Mouse (Mus musculus): ENCODE data around the gene Tpra1. TPM values are rescaled to one million over a fixed set of nuclear protein-coding genes. Genes with fewer than 3 reads are reported as not detected.

Gene Tpra1
- polyA plus RNA-seq, 1 experiment from 2014 or later = 81.6 TPM

DNA sequence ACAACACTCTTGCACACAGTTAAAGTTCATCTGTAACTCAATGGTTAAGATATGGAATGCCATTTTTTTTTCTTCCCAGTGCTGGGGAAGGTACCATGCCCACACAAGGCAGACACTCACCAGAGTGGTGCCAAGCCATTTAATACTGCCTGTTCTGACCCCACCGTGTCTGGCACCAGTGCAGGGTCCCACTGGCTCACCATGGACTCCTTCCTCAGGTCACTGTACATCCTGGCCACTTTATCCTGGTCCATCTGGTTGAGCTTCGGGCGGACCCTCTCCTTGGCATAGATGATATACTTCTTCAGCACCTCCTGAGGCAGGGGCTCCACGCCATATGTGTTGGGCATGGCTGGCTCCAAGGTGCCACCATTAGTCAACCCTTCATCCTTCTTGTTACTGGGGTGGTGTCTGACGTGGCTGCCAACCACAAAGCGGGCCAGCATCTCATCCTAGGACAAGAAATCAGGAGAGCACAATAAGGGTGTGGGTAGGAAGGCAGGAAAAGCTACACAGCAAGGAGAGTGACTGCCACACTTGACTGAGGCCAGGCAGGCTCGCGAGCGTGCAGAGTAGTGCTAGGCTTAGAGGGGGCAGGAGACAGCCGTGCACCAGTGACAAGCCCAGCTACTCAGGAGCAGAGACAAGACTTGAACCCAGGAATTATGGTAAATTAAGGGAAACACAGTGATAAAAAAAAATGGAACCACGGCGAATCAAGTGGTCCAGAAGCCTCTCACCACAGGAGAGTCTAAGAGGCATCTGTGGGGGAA is 16.2 kb upstream of the Tpra1 start:
- H3K4me2 ChIP-seq (replicated peaks; ENCODE audit: low read depth) = no peak overlapping the region

GRCm38 (mm10) chr6:88886417-88886967 is 15.6 kb upstream of the Tpra1 start:
- H3K27ac ChIP-seq (ENCODE audit: low read depth, low read length) = no peak overlapping the region
- H3K4me1 ChIP-seq (replicated peaks; ENCODE audit: control insufficient read depth, insufficient read depth, low read length) = no peaks in the 10 kb centered on the region
- no peak for ATAC-seq
- no peaks in the 10 kb centered on the region for H3K9me3 ChIP-seq (ENCODE audit: control insufficient read depth)
- H3K4me2 ChIP-seq (replicated peaks; ENCODE audit: low read depth) = no peak overlapping the region
- 79% methylated on average over 2 of the region's 2 CpGs for WGBS
- no peaks in the 10 kb centered on the region for H3K27me3 ChIP-seq (replicated peaks; ENCODE audit: control insufficient read depth, insufficient read depth, low read length)
- no peak overlapping the region for H3K4me3 ChIP-seq (ENCODE audit: low read depth, low read length)
- no peak overlapping the region for H3K9ac ChIP-seq (ENCODE audit: low read depth, low read length)
- no peak for TF ChIP-seq CTCF (IDR thresholded peaks at IDR 0.05; ENCODE audit: low read depth)
- H3K36me3 ChIP-seq (ENCODE audit: control insufficient read depth, insufficient read depth) = peaks cover 80% of the 10 kb centered on the region

More for the DNA sequence above, 16.2 kb upstream of the Tpra1 start:
- no peak for ATAC-seq
- 93% methylated on average over 12 of the region's 12 CpGs for WGBS
- no peak for TF ChIP-seq CTCF (IDR thresholded peaks at IDR 0.05; ENCODE audit: low read depth)
- H3K27ac ChIP-seq (ENCODE audit: low read depth, low read length) = no peak overlapping the region
- H3K9ac ChIP-seq (ENCODE audit: low read depth, low read length) = no peak overlapping the region
- H3K9me3 ChIP-seq (ENCODE audit: control insufficient read depth) = no peaks in the 10 kb centered on the region
- peaks cover 78% of the 10 kb centered on the region for H3K36me3 ChIP-seq (ENCODE audit: control insufficient read depth, insufficient read depth)
- no peaks in the 10 kb centered on the region for H3K27me3 ChIP-seq (replicated peaks; ENCODE audit: control insufficient read depth, insufficient read depth, low read length)
- H3K4me1 ChIP-seq (replicated peaks; ENCODE audit: control insufficient read depth, insufficient read depth, low read length) = no peaks in the 10 kb centered on the region
- H3K4me3 ChIP-seq (ENCODE audit: low read depth, low read length) = no peak overlapping the region

GRCm38 (mm10) chr6:88889410-88890042 is 12.5 kb upstream of the Tpra1 start:
- no peak overlapping the region for H3K9ac ChIP-seq (ENCODE audit: low read depth, low read length)
- no peaks in the 10 kb centered on the region for H3K27me3 ChIP-seq (replicated peaks; ENCODE audit: control insufficient read depth, insufficient read depth, low read length)
- no peak overlapping the region for H3K4me3 ChIP-seq (ENCODE audit: low read depth, low read length)
- TF ChIP-seq CTCF (IDR thresholded peaks at IDR 0.05; ENCODE audit: low read depth) = no peak
- no peaks in the 10 kb centered on the region for H3K4me1 ChIP-seq (replicated peaks; ENCODE audit: control insufficient read depth, insufficient read depth, low read length)
- peak overlapping the region; percentile 80 for H3K27ac ChIP-seq (ENCODE audit: low read depth, low read length)
- H3K4me2 ChIP-seq (replicated peaks; ENCODE audit: low read depth) = 0 out of 2 replicates have a peak overlapping the region, but pooled peaks have one; percentile 21
- no peaks in the 10 kb centered on the region for H3K9me3 ChIP-seq (ENCODE audit: control insufficient read depth)
- peaks cover 74% of the 10 kb centered on the region for H3K36me3 ChIP-seq (ENCODE audit: control insufficient read depth, insufficient read depth)
- ATAC-seq = peak; percentile 50
- WGBS = 75% methylated on average over 13 of the region's 13 CpGs

DNA sequence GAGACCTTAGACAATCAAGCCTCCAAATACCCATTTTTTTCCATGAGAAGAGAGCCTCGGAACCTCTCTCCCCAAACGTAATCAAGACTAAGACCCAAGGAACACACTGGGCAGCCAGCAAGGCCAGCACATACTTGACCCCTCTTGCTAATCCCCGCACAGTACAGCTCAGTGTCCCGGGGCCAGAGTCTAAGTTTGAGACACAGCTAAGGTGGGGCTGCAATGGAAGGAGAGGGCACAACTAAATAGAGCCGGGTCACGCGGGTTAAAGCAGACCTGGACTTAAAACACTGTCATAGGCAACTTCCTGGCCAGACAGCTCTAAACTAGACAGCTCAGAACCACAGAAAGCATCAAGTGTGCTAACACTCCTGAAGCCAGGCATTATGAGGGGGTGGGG is 11.2 kb upstream of the Tpra1 start:
- Histone ChIP-seq H3K36me3 (ENCODE audit: control insufficient read depth, insufficient read depth) (peaks cover 74% of the 10 kb centered on the region), H3K9ac (ENCODE audit: low read depth, low read length) (no peak overlapping the region), H3K4me3 (ENCODE audit: low read depth, low read length) (no peak overlapping the region), H3K27ac (ENCODE audit: low read depth, low read length) (peak overlapping the region; percentile 7; the same call in 1 of the 2 replicates), H3K4me1 (replicated peaks; ENCODE audit: control insufficient read depth, insufficient read depth, low read length) (no peaks in the 10 kb centered on the region), H3K27me3 (replicated peaks; ENCODE audit: control insufficient read depth, insufficient read depth, low read length) (no peaks in the 10 kb centered on the region), H3K4me2 (replicated peaks; ENCODE audit: low read depth) (no peak overlapping the region), H3K9me3 (ENCODE audit: control insufficient read depth) (no peaks in the 10 kb centered on the region)
- TF ChIP-seq CTCF (IDR thresholded peaks at IDR 0.05; ENCODE audit: low read depth) = no peak
- 84% methylated on average over 7 of the region's 7 CpGs for WGBS
- no peak for ATAC-seq

GRCm38 (mm10) chr6:88893559-88893958 is 8.5 kb upstream of the Tpra1 start:
- Histone ChIP-seq H3K9me3 (ENCODE audit: control insufficient read depth) (no peaks in the 10 kb centered on the region), H3K4me2 (replicated peaks; ENCODE audit: low read depth) (no peak overlapping the region), H3K27me3 (replicated peaks; ENCODE audit: control insufficient read depth, insufficient read depth, low read length) (no peaks in the 10 kb centered on the region), H3K27ac (ENCODE audit: low read depth, low read length) (no peak overlapping the region), H3K36me3 (ENCODE audit: control insufficient read depth, insufficient read depth) (peaks cover 48% of the 10 kb centered on the region), H3K4me1 (replicated peaks; ENCODE audit: control insufficient read depth, insufficient read depth, low read length) (no peaks in the 10 kb centered on the region), H3K4me3 (ENCODE audit: low read depth, low read length) (no peak overlapping the region), H3K9ac (ENCODE audit: low read depth, low read length) (no peak overlapping the region)
- 48% methylated on average over 5 of the region's 5 CpGs for WGBS
- ATAC-seq = no peak
- TF ChIP-seq CTCF (IDR thresholded peaks at IDR 0.05; ENCODE audit: low read depth) = peak; percentile 94

GRCm38 (mm10) chr6:88895943-88896342 is 6.1 kb upstream of the Tpra1 start:
- Histone ChIP-seq H3K9me3 (ENCODE audit: control insufficient read depth) (no peaks in the 10 kb centered on the region), H3K4me2 (replicated peaks; ENCODE audit: low read depth) (no peak overlapping the region), H3K36me3 (ENCODE audit: control insufficient read depth, insufficient read depth) (peaks cover 28% of the 10 kb centered on the region), H3K9ac (ENCODE audit: low read depth, low read length) (no peak overlapping the region), H3K4me1 (replicated peaks; ENCODE audit: control insufficient read depth, insufficient read depth, low read length) (0 out of 2 replicates have a peak, but pooled peaks cover 1% of the 10 kb centered on the region), H3K27ac (ENCODE audit: low read depth, low read length) (no peak overlapping the region), H3K27me3 (replicated peaks; ENCODE audit: control insufficient read depth, insufficient read depth, low read length) (no peaks in the 10 kb centered on the region), H3K4me3 (ENCODE audit: low read depth, low read length) (no peak overlapping the region)
- ATAC-seq = no peak
- 82% methylated on average over 6 of the region's 6 CpGs for WGBS
- TF ChIP-seq CTCF (IDR thresholded peaks at IDR 0.05; ENCODE audit: low read depth) = 0 out of 2 replicates have a peak, but pooled peaks have one; percentile 27
